8 mouse cellular contexts compared by ENCODE assay signal in genomic region chr2:180346820-180347497, GRCm38 (mm10). TPM values are rescaled to one million over a fixed set of nuclear protein-coding genes. Genes with fewer than 3 reads are reported as not detected.
DNase-seq lines count a peak whose midpoint lies in the region; ATAC-seq and TF ChIP-seq lines count a peak whose summit lies in the region.

No protein-coding gene starts in this region.

- no peak overlapping the region for H3K4me3 ChIP-seq in left cerebral cortex, adult 2 months

- ATAC-seq in common myeloid progenitor, adult 5-6 weeks (replicated peaks; ENCODE audit: low read depth, poor library complexity, severe bottlenecking), result peak; percentile 88
- peak; percentile 92 for ATAC-seq in megakaryocyte progenitor cell, adult 5-6 weeks (replicated peaks; ENCODE audit: poor library complexity)

- intact Hi-C loops in left cerebral cortex, adult 2 months (cut with DNase I), result loop anchor here (1.0 to 5.0 kb wide), 2 partner anchors 72 to 430 kb away; partner anchors contain the start of gene Bhlhe23

- peak; percentile 93 for TF ChIP-seq CTCF in left cerebral cortex, adult 2 months (IDR thresholded peaks at IDR 0.05)

- H3K27ac ChIP-seq in left cerebral cortex, adult 2 months, result no peak overlapping the region

- DNase-seq in adipocyte (ENCODE audit: low spot score), result peak; percentile 86
- peak; percentile 52 to 67 for DNase-seq in gastrocnemius, adult 8-10 months (ENCODE audit: low spot score in 2 of 2)
- DNase-seq in induced T-regulatory cell, adult 2 months (ENCODE audit: low read depth), result peak; percentile 91
- DNase-seq in left cerebral cortex, adult 2 months (ENCODE audit: extremely low spot score in 1 of 2, low spot score in 2 of 2), result peak; percentile 71 to 80
- peak; percentile 65 to 83 for DNase-seq in right cerebral cortex, postnatal 10 days (ENCODE audit: low spot score in 2 of 2)
- peak; percentile 76 for DNase-seq in urinary bladder, postnatal 14 days (ENCODE audit: low spot score)

RNA-seq across cellular contexts. Expression of gene Gata5, which starts 12.5 kb away (rescaled TPM):
- total RNA-seq in common myeloid progenitor, adult 5-6 weeks (2017), result not detected in 2 replicates
- total RNA-seq in gastrocnemius, adult 8-10 months (2022), result not detected
- not detected for total RNA-seq in left cerebral cortex, adult 2 months (2021)
- total RNA-seq in megakaryocyte progenitor cell, adult 5-6 weeks (2015), result not detected in 2 replicates
- not detected in 2 replicates for total RNA-seq in megakaryocyte progenitor cell, adult 5-6 weeks (2017)

RNA-seq across cellular contexts. Expression of gene Rbbp8nl, which starts 57.3 kb away (rescaled TPM):
- not detected in 2 replicates for total RNA-seq in common myeloid progenitor, adult 5-6 weeks (2017)
- not detected for total RNA-seq in gastrocnemius, adult 8-10 months (2022)
- not detected for total RNA-seq in left cerebral cortex, adult 2 months (2021)
- total RNA-seq in megakaryocyte progenitor cell, adult 5-6 weeks (2015), result not detected in 2 replicates
- not detected in 2 replicates for total RNA-seq in megakaryocyte progenitor cell, adult 5-6 weeks (2017)
